Comparison of ENCODE assay signal across 13 mouse cellular contexts in the genomic region with DNA sequence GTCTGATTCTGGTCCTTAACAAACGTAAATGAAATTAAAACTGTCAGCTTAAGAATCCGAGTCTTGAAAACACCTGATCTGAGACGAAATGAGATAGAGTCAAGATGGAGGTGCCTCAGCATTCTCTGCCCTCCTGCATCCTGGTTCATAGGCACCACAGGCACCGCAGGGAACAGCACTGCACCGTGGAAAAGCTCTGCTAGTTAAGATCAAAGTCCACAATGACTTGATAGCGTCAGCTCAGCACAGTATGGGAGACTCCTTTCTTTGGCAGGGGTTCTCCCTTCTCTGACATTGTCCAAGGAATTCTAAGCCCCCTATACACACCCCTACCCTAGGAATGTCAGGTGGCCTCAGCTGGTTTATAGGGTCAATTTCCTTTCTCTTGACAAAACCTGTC.
"Had no signal": no experiment of that assay in that cellular context is flagged by ENCODE, and none has a peak within 500 bp of the region (broad histone marks: within the 10 kb centered on the region; RNA-seq: fewer than 3 reads in every experiment).

No protein-coding gene starts in this region.

- H3K4me3 ChIP-seq: layer of hippocampus, adult 2 months; liver, embryonic 15.5 days; megakaryocyte, embryonic 14.5 days; midbrain, embryonic 15.5 days; neural tube, embryonic 12.5 days had no signal

- ATAC-seq: midbrain, embryonic 15.5 days had no signal

- DNase-seq: kidney, adult 8-10 months; kidney, postnatal 4 days; left cerebral cortex, postnatal 4 days; thymus, postnatal 36 days had no signal

- H3K27ac ChIP-seq: hindbrain, embryonic 14.5 days; layer of hippocampus, adult 2 months; liver, embryonic 15.5 days; macrophage; midbrain, embryonic 15.5 days; neural tube, embryonic 12.5 days had no signal

- H3K36me3 ChIP-seq: liver, embryonic 15.5 days; midbrain, embryonic 15.5 days; neural tube, embryonic 12.5 days had no signal

- H3K4me1 ChIP-seq: liver, embryonic 15.5 days; megakaryocyte, embryonic 14.5 days; midbrain, embryonic 15.5 days; neural tube, embryonic 12.5 days had no signal

- H3K27me3 ChIP-seq: liver, embryonic 15.5 days; megakaryocyte, embryonic 14.5 days; midbrain, embryonic 15.5 days; neural tube, embryonic 12.5 days had no signal

- H3K9me3 ChIP-seq: liver, embryonic 15.5 days; megakaryocyte, embryonic 14.5 days; midbrain, embryonic 15.5 days; neural tube, embryonic 12.5 days had no signal

- H3K4me2 ChIP-seq: hindbrain, embryonic 14.5 days; liver, embryonic 11.5 days; liver, embryonic 15.5 days; midbrain, embryonic 11.5 days; midbrain, embryonic 15.5 days; neural tube, embryonic 12.5 days had no signal

- H3K9ac ChIP-seq: hindbrain, embryonic 14.5 days; liver, embryonic 15.5 days; midbrain, embryonic 15.5 days; neural tube, embryonic 12.5 days had no signal
